In the genomic region with DNA sequence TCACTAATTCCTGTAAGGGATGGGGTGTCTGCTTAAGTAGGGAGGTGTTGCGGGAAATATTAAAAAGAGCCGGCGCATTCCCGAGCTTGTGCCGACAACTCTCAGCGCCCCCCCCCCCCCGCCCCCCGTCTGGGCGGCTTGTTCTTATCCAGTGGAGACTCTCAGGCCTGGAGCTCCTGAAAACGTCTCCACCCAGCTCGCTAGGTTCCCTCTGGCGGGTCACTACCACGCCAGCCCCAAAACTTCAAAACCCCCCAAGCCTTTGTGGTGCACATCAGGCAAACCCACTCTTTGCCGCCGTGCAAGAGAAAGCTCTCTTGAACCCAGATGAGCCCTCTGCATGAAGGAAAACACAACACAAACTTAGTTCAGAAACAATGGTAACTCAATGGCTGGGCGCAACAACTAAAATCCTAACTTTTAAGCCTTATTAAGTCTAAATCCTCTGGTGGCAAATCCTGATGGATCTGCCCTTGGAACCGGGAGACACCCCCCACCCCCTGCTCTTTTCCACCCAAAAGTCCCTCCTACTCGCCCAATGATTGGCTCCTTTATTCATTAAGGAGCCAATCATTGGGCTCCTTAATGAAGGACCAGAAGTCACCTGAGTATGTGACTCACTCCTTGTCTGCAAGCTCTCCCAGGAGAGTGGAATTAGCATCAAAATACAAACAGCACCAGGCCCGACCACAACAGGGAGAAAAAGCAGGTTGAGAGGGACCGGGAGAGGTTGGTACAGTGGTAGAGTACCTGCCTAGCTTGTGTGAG, we compare ENCODE assay signal across 10 mouse cellular contexts. TPM values are rescaled to one million over a fixed set of nuclear protein-coding genes. Genes with fewer than 3 reads are reported as not detected.
A peak's percentile ranks its signal among the peaks of the same experiment; 100 is the strongest.
DNase-seq lines count a peak whose midpoint lies in the region; ATAC-seq and TF ChIP-seq lines count a peak whose summit lies in the region.
"Had no signal": no experiment of that assay in that cellular context is flagged by ENCODE, and none has a peak within 500 bp of the region (broad histone marks: within the 10 kb centered on the region; RNA-seq: fewer than 3 reads in every experiment).

No protein-coding gene starts in this region.

- intact Hi-C loops in left cerebral cortex, postnatal 25 days (cut with DNase I), result no loop called here

- peaks cover 14% of the 10 kb centered on the region for H3K4me1 ChIP-seq in ES-Bruce4 (ENCODE audit: control insufficient read depth, insufficient read depth, low read length)
- peaks cover 7 to 38% of the 10 kb centered on the region in 2 experiments; a peak in 2 of 4 replicates for H3K4me1 ChIP-seq in ES-E14 (ENCODE audit: control insufficient read depth in 2 of 2, insufficient read depth in 2 of 2, low read length in 2 of 2, poor library complexity in 1 of 2)
- peaks cover 30% of the 10 kb centered on the region for H3K4me1 ChIP-seq in forebrain, embryonic 13.5 days
- H3K4me1 ChIP-seq in limb, embryonic 13.5 days, result peaks cover 45% of the 10 kb centered on the region
- H3K4me1 ChIP-seq: liver, embryonic 15.5 days had no signal

- H3K4me2 ChIP-seq in forebrain, embryonic 13.5 days, result peak overlapping the region; percentile 53
- H3K4me2 ChIP-seq in limb, embryonic 13.5 days (replicated peaks), result peak overlapping the region; percentile 65
- H3K4me2 ChIP-seq: liver, embryonic 15.5 days had no signal

- TF ChIP-seq CTCF in ES-Bruce4 (IDR thresholded peaks at IDR 0.05; ENCODE audit: low read depth, low read length), result no peak

- in situ Hi-C loops in ES-E14 (cut with MboI; ENCODE audit: low sequenced_read_pairs in 2 of 2, unreplicated experiment in 2 of 2), result no loop called here

- no peak; the same call in 1 of the 2 replicates for ATAC-seq in forebrain, embryonic 13.5 days
- ATAC-seq in limb, embryonic 13.5 days (ENCODE audit: low FRiP score, low read depth), result peak; percentile 39; the same call in 1 of the 2 replicates
- no peak for ATAC-seq in activated CD4-positive, CD25-positive, alpha-beta regulatory T cell, adult 4 months

- H3K9me3 ChIP-seq in ES-Bruce4 (replicated peaks; ENCODE audit: control insufficient read depth, insufficient read depth, low read length, poor library complexity, severe bottlenecking) (no peaks in the 10 kb centered on the region), ES-E14 (ENCODE audit: control insufficient read depth, insufficient read depth, low read depth, low read length) (no peaks in the 10 kb centered on the region)
- no peaks in the 10 kb centered on the region for H3K9me3 ChIP-seq in forebrain, embryonic 13.5 days (replicated peaks)
- no peaks in the 10 kb centered on the region for H3K9me3 ChIP-seq in limb, embryonic 13.5 days
- H3K9me3 ChIP-seq: liver, embryonic 15.5 days had no signal

- H3K9ac ChIP-seq in ES-Bruce4 (ENCODE audit: low read depth, poor library complexity, severe bottlenecking), result peak overlapping the region; percentile 65
- H3K9ac ChIP-seq in ES-E14 (ENCODE audit: insufficient read depth, low read depth, low read length, poor library complexity, severe bottlenecking), result peak overlapping the region; percentile 63
- H3K9ac ChIP-seq in forebrain, embryonic 13.5 days, result peak overlapping the region; percentile 32
- H3K9ac ChIP-seq in limb, embryonic 13.5 days, result peak overlapping the region; percentile 62
- H3K9ac ChIP-seq: liver, embryonic 15.5 days had no signal

- H3K27ac ChIP-seq in ES-Bruce4 (ENCODE audit: insufficient read depth, low read length), result peak overlapping the region; percentile 98
- H3K27ac ChIP-seq in ES-E14 (ENCODE audit: insufficient read depth, low read depth, low read length, poor library complexity, severe bottlenecking), result peak overlapping the region; percentile 88
- H3K27ac ChIP-seq in forebrain, embryonic 13.5 days, result no peak overlapping the region
- peak overlapping the region; percentile 39; the same call in 1 of the 2 replicates for H3K27ac ChIP-seq in limb, embryonic 13.5 days
- H3K27ac ChIP-seq: liver, embryonic 15.5 days had no signal

- TF ChIP-seq EP300 in ES-Bruce4 (IDR thresholded peaks at IDR 0.05; ENCODE audit: insufficient read depth, low read depth, low read length), result peak; percentile 63; the same call in 1 of the 2 replicates

- DNase-seq in ES-E14 (ENCODE audit: low read depth, low spot score), result peak; percentile 80
- no peak for DNase-seq in left cerebral cortex, postnatal 25 days (ENCODE audit: low spot score in 2 of 2)
- DNase-seq in cerebellum, postnatal 25 days, result no peak
- no peak for DNase-seq in adrenal gland, adult 2 months
- DNase-seq: adrenal gland, postnatal 14 days had no signal

- H3K27me3 ChIP-seq in ES-Bruce4 (ENCODE audit: control insufficient read depth, insufficient read depth, low read length, poor library complexity, severe bottlenecking), result no peaks in the 10 kb centered on the region
- H3K27me3 ChIP-seq in forebrain, embryonic 13.5 days, result no peaks in the 10 kb centered on the region
- H3K27me3 ChIP-seq in limb, embryonic 13.5 days, result 0 out of 2 replicates have a peak, but pooled peaks cover 3% of the 10 kb centered on the region

- TF ChIP-seq POLR2A in ES-Bruce4 (IDR thresholded peaks at IDR 0.05; ENCODE audit: insufficient read depth, low read length), result no peak

- H3K36me3 ChIP-seq in ES-Bruce4 (ENCODE audit: control insufficient read depth, insufficient read depth, low read length, poor library complexity, severe bottlenecking) (no peaks in the 10 kb centered on the region), ES-E14 (ENCODE audit: control insufficient read depth, insufficient read depth, low read length, poor library complexity, severe bottlenecking) (no peaks in the 10 kb centered on the region)
- peaks cover 56% of the 10 kb centered on the region for H3K36me3 ChIP-seq in forebrain, embryonic 13.5 days (ENCODE audit: poor library complexity, severe bottlenecking)
- H3K36me3 ChIP-seq in limb, embryonic 13.5 days, result no peaks in the 10 kb centered on the region
- H3K36me3 ChIP-seq: liver, embryonic 15.5 days had no signal

- 4% methylated on average over 19 of the region's 20 CpGs for WGBS in forebrain, embryonic 13.5 days
- WGBS in limb, embryonic 13.5 days, result 1% methylated on average over 20 of the region's 20 CpGs

- H3K4me3 ChIP-seq in ES-Bruce4 (ENCODE audit: low read depth, low read length) (peak overlapping the region; percentile 71), ES-E14 (ENCODE audit: insufficient read depth in 1 of 2, low read depth in 1 of 2, low read length in 2 of 2, poor library complexity in 1 of 2, severe bottlenecking in 1 of 2) (peak overlapping the region; percentile 41 to 63)
- peak overlapping the region; percentile 20 for H3K4me3 ChIP-seq in forebrain, embryonic 13.5 days
- peak overlapping the region; percentile 38 for H3K4me3 ChIP-seq in limb, embryonic 13.5 days
- H3K4me3 ChIP-seq: liver, embryonic 15.5 days had no signal

TF ChIP-seq in ES-E14, 5 proteins besides CTCF, POLR2A, EP300 and RAD21:
- TF ChIP-seq ZC3H11A (IDR thresholded peaks at IDR 0.05; ENCODE audit: borderline replicate concordance, low read depth, low read length) (no peak), MAFK (IDR thresholded peaks at IDR 0.05; ENCODE audit: insufficient read depth, low read depth, low read length) (no peak), HCFC1 (IDR thresholded peaks at IDR 0.05; ENCODE audit: borderline replicate concordance, insufficient read depth, low read length) (no peak), CHD2 (IDR thresholded peaks at IDR 0.05; ENCODE audit: low read depth, low read length) (0 out of 2 replicates have a peak, but pooled peaks have one; percentile 30), ZNF384 (IDR thresholded peaks at IDR 0.05; ENCODE audit: low read depth, low read length) (0 out of 2 replicates have a peak, but pooled peaks have one; percentile 5)

RNA-seq across cellular contexts. Expression of a gene that starts 21.6 kb away (rescaled TPM):
- 9.3 and 10.2 TPM in 2 replicates for polyA plus RNA-seq in ES-Bruce4 (2011; ENCODE audit: insufficient read depth, insufficient read length, low read depth, missing spikeins)
- total RNA-seq in ES-E14 (2012; rRNA removed), result 7.1 and 10.1 TPM in 2 replicates
- polyA plus RNA-seq in forebrain, embryonic 13.5 days (2015; fragmentation: Nextera tagmentation; extraction: Ambion mirVana), result 18.5 and 19.8 TPM in 2 replicates
- polyA plus RNA-seq in limb, embryonic 13.5 days (2015; fragmentation: Nextera tagmentation; extraction: Ambion mirVana), result 1.6 and 1.7 TPM in 2 replicates
- total RNA-seq in left cerebral cortex, postnatal 25 days (2021), result 10 to 100 TPM; 77.5 to 79.8 TPM
- total RNA-seq in adrenal gland, adult 2 months (2021), result under 1 TPM; 0.21 to 0.92 TPM
- polyA plus RNA-seq in adrenal gland, adult 2 months (2012; rRNA removed), result 1.8 and 1.9 TPM in 2 replicates
- polyA plus RNA-seq in activated CD4-positive, CD25-positive, alpha-beta regulatory T cell, adult 4 months (2017; shearing (Covaris generic)), result not detected
- polyA plus RNA-seq: liver, embryonic 15.5 days had no signal

Comparison
In these comparisons a context has a peak if more than half of its experiments do, and no peak if none do; other contexts are left out.
1. H3K4me3 ChIP-seq: peak in every context shown above with its lines; median percentile 71 in ES-Bruce4; 52 in ES-E14; 38 in limb, embryonic 13.5 days; 20 in forebrain, embryonic 13.5 days.